Mouse (Mus musculus): Measurements from ENCODE around the gene Nfatc4. TPM values are rescaled to one million over a fixed set of nuclear protein-coding genes. Genes with fewer than 3 reads are reported as not detected.

The Nfatc4 gene
- polyA plus RNA-seq, 1 experiment = not detected

GRCm38 (mm10) chr14:55873714-55874683, 51.1 kb downstream of the Nfatc4 start:
- peak overlapping the region; percentile 38 for H3K4me3 ChIP-seq (replicated peaks)
- H3K36me3 ChIP-seq (ENCODE audit: control insufficient read depth) = peaks cover 15% of the 10 kb centered on the region; the same call in 1 of the 2 replicates
- H3K9me3 ChIP-seq (ENCODE audit: control insufficient read depth, low read length) = no peaks in the 10 kb centered on the region
- peaks cover 9% of the 10 kb centered on the region for H3K4me1 ChIP-seq (ENCODE audit: control insufficient read depth)
- TF ChIP-seq TAL1 (IDR thresholded peaks at IDR 0.05; ENCODE audit: low read length) (no peak), GATA1 (IDR thresholded peaks at IDR 0.05; ENCODE audit: low read length) (no peak)
- H3K27me3 ChIP-seq (ENCODE audit: control insufficient read depth) = peaks cover 35% of the 10 kb centered on the region

DNA sequence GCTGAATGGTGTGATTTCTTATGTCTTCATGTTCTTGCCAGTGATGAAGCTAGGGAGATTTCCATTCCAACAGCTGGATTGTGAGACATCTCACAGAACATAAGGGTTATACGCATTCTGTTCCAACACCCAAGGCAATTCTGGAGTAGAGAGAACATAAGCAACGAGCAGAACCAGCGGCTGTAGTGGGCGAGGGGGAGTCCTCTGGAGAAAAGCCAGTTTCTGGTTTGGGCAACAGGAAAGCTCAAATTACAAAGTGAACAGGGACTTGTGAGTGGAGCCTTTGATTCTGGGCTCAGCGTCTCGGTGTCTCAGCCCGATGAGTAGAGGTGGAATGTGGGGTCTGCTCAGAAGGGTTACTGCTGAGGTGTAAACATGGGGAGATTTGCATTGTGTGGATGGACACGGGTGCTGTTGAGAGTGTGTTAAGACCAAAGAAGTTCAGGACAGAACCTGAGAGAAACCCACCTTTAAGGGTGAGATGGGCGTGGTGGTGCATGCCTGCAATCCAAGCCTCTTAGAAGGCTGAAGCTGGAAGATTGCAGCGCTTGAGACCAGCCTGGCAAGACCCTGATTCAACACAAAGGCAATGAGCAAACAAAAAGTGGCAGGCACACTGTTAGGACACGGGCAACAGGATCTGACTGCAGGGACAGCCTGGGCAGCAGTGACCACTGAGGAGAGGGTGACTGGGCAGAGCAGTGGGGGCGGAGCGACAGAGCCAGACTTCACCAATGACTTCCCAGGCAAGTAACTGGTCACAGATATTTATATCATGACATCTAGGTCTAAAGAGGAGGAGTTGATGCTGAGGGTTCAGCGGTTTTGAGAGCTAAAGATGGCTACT, 54.7 kb downstream of the Nfatc4 start:
- peaks cover 38% of the 10 kb centered on the region for H3K27me3 ChIP-seq (ENCODE audit: control insufficient read depth)
- no peak for TF ChIP-seq GATA1 (IDR thresholded peaks at IDR 0.05; ENCODE audit: low read length)
- TF ChIP-seq TAL1 (IDR thresholded peaks at IDR 0.05; ENCODE audit: low read length) = no peak
- H3K36me3 ChIP-seq (ENCODE audit: control insufficient read depth) = no peaks in the 10 kb centered on the region
- H3K4me3 ChIP-seq (replicated peaks) = no peak overlapping the region
- H3K4me1 ChIP-seq (ENCODE audit: control insufficient read depth) = peaks cover 12% of the 10 kb centered on the region
- H3K9me3 ChIP-seq (ENCODE audit: control insufficient read depth, low read length) = no peaks in the 10 kb centered on the region

DNA sequence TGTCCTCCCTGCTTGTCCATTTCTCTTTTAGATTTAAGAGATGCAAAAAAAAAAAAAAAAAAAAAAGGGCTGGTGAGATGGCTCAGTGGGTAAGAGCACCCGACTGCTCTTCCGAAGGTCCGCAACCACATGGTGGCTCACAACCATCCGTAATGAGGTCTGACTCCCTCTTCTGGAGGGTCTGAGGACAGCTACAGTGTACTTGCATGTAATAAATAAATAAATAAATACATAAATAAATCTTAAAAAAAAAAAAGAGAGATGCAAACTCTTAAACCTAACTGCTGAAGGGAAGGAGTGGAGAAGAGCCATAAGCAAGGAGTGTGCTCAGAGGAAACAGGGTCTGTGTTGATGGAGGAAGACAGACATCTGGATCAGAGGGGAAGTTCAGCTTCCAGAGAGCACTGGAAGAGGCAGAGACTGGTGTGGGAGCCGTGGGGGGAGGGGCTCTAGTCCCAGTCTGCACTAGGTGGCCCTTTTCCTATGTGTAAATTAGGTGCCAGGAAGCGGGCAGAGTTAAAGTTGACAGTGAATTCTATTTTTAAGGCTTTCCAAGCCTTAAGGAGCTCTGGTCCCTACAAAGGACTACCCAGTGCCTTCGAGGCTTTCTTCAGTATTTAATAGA, 55.5 kb downstream of the Nfatc4 start:
- Histone ChIP-seq H3K9me3 (ENCODE audit: control insufficient read depth, low read length) (no peaks in the 10 kb centered on the region), H3K36me3 (ENCODE audit: control insufficient read depth) (no peaks in the 10 kb centered on the region), H3K27me3 (ENCODE audit: control insufficient read depth) (peaks cover 38% of the 10 kb centered on the region), H3K4me1 (ENCODE audit: control insufficient read depth) (peaks cover 12% of the 10 kb centered on the region), H3K4me3 (replicated peaks) (no peak overlapping the region)
- TF ChIP-seq GATA1 (IDR thresholded peaks at IDR 0.05; ENCODE audit: low read length) (no peak), TAL1 (IDR thresholded peaks at IDR 0.05; ENCODE audit: low read length) (no peak)

GRCm38 (mm10) chr14:55879623-55880022, 56.7 kb downstream of the Nfatc4 start:
- H3K27me3 ChIP-seq (ENCODE audit: control insufficient read depth) = peaks cover 34% of the 10 kb centered on the region
- peaks cover 13% of the 10 kb centered on the region for H3K4me1 ChIP-seq (ENCODE audit: control insufficient read depth)

GRCm38 (mm10) chr14:55880982-55881381, 58.0 kb downstream of the Nfatc4 start:
- TF ChIP-seq TAL1 (IDR thresholded peaks at IDR 0.05; ENCODE audit: low read length) = no peak
- no peak for TF ChIP-seq GATA1 (IDR thresholded peaks at IDR 0.05; ENCODE audit: low read length)

More at GRCm38 (mm10) chr14:55879623-55880022, 56.7 kb downstream of the Nfatc4 start:
- TF ChIP-seq GATA1 (IDR thresholded peaks at IDR 0.05; ENCODE audit: low read length) = no peak
- TF ChIP-seq TAL1 (IDR thresholded peaks at IDR 0.05; ENCODE audit: low read length) = no peak
- Histone ChIP-seq H3K36me3 (ENCODE audit: control insufficient read depth) (no peaks in the 10 kb centered on the region), H3K9me3 (ENCODE audit: control insufficient read depth, low read length) (no peaks in the 10 kb centered on the region), H3K4me3 (replicated peaks) (no peak overlapping the region)

DNA sequence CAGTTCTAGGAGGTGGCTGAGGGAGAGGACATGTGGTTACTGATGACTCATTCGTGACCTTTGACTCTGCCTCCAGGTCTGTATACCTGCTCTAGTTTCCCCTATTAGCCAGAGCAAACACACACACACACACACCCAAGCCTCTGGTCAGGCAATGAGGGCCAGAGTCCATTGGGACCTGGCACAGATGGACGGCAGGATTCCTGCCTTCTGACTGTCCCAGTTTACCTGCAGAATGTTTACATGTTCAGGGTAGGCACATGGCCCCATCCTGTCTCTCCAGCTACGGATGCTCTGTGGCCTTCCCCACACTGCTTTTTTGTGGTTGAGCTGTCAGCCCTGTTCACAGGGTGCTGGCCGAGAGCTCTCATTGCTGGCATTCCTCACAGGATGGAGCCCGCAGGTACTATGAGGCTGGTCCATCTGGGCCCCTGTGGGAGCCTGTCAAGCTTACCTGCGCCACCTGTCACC, 59.3 kb downstream of the Nfatc4 start:
- H3K27me3 ChIP-seq (ENCODE audit: control insufficient read depth) = peaks cover 20% of the 10 kb centered on the region
- H3K4me1 ChIP-seq (ENCODE audit: control insufficient read depth) = peaks cover 35% of the 10 kb centered on the region
- no peaks in the 10 kb centered on the region for H3K9me3 ChIP-seq (ENCODE audit: control insufficient read depth, low read length)
- H3K36me3 ChIP-seq (ENCODE audit: control insufficient read depth) = peaks cover 12% of the 10 kb centered on the region
- H3K4me3 ChIP-seq (replicated peaks) = no peak overlapping the region
- no peak for TF ChIP-seq TAL1 (IDR thresholded peaks at IDR 0.05; ENCODE audit: low read length)

More at GRCm38 (mm10) chr14:55880982-55881381, 58.0 kb downstream of the Nfatc4 start:
- H3K36me3 ChIP-seq (ENCODE audit: control insufficient read depth) = no peaks in the 10 kb centered on the region
- H3K27me3 ChIP-seq (ENCODE audit: control insufficient read depth) = peaks cover 27% of the 10 kb centered on the region
- H3K4me3 ChIP-seq (replicated peaks) = no peak overlapping the region
- H3K9me3 ChIP-seq (ENCODE audit: control insufficient read depth, low read length) = no peaks in the 10 kb centered on the region
- H3K4me1 ChIP-seq (ENCODE audit: control insufficient read depth) = peaks cover 23% of the 10 kb centered on the region

- peaks cover 34% of the 10 kb centered on the region for H3K4me1 ChIP-seq (ENCODE audit: control insufficient read depth)
- no peak overlapping the region for H3K4me3 ChIP-seq (replicated peaks)
Measured at GRCm38 (mm10) chr14:55883149-55883661, 60.3 kb downstream of the Nfatc4 start.

More at GRCm38 (mm10) chr14:55883149-55883661, 60.3 kb downstream of the Nfatc4 start:
- peaks cover 10% of the 10 kb centered on the region for H3K27me3 ChIP-seq (ENCODE audit: control insufficient read depth)
- TF ChIP-seq TAL1 (IDR thresholded peaks at IDR 0.05; ENCODE audit: low read length) = no peak
- TF ChIP-seq GATA1 (IDR thresholded peaks at IDR 0.05; ENCODE audit: low read length) = no peak
- peaks cover 22% of the 10 kb centered on the region for H3K36me3 ChIP-seq (ENCODE audit: control insufficient read depth)
- H3K9me3 ChIP-seq (ENCODE audit: control insufficient read depth, low read length) = no peaks in the 10 kb centered on the region

Other genes with a start within 250 kb of the Nfatc4 start
- not detected in 2 replicates for gene Fitm1, start 247.5 kb upstream of the Nfatc4 start, polyA plus RNA-seq (2012)
- 3.2 and 4.3 TPM in 2 replicates for gene Psme1, start 245.0 kb upstream of the Nfatc4 start, polyA plus RNA-seq (2012)
- gene Emc9, start 237.8 kb upstream of the Nfatc4 start, polyA plus RNA-seq (2012) = 3.5 and 3.8 TPM in 2 replicates
- 4.4 and 7.0 TPM in 2 replicates for gene Psme2, start 232.0 kb upstream of the Nfatc4 start, polyA plus RNA-seq (2012)
- 0.86 and 1.1 TPM in 2 replicates for gene Rnf31, start 231.4 kb upstream of the Nfatc4 start, polyA plus RNA-seq (2012)
- gene Irf9, start 219.6 kb upstream of the Nfatc4 start, polyA plus RNA-seq (2012) = 3.3 and 4.8 TPM in 2 replicates
- 0.14 and 0.15 TPM in 2 replicates for gene Rec8, start 205.1 kb upstream of the Nfatc4 start, polyA plus RNA-seq (2012)
- 2.2 and 2.9 TPM in 2 replicates for gene Ipo4, start 187.2 kb upstream of the Nfatc4 start, polyA plus RNA-seq (2012)
- gene Gm49378, start 185.2 kb upstream of the Nfatc4 start, polyA plus RNA-seq (2012) = 0.01 and 0.44 TPM in 2 replicates
- gene Tm9sf1, start 179.3 kb upstream of the Nfatc4 start, polyA plus RNA-seq (2012) = 1.1 and 1.7 TPM in 2 replicates
- 0.05 TPM in 1 of 2 replicates, not detected in the other for gene Tssk4, start 173.0 kb upstream of the Nfatc4 start, polyA plus RNA-seq (2012)
- gene Mdp1, start 162.6 kb upstream of the Nfatc4 start, polyA plus RNA-seq (2012) = 1.0 and 1.4 TPM in 2 replicates
- gene Gmpr2, start 151.2 kb upstream of the Nfatc4 start, polyA plus RNA-seq (2012) = 1.9 and 2.5 TPM in 2 replicates
- gene Nedd8, start 151.0 kb upstream of the Nfatc4 start, polyA plus RNA-seq (2012) = 6.8 and 9.0 TPM in 2 replicates
- gene Tinf2, start 141.3 kb upstream of the Nfatc4 start, polyA plus RNA-seq (2012) = 3.6 and 4.0 TPM in 2 replicates
- gene Tgm1, start 109.2 kb upstream of the Nfatc4 start, polyA plus RNA-seq (2012) = 0.03 and 0.05 TPM in 2 replicates
- gene Rabggta, start 100.9 kb upstream of the Nfatc4 start, polyA plus RNA-seq (2012) = 0.28 and 0.46 TPM in 2 replicates
- 0.64 TPM in 1 of 2 replicates, not detected in the other for gene Dhrs1, start 77.5 kb upstream of the Nfatc4 start, polyA plus RNA-seq (2012)
- 1.1 and 1.5 TPM in 2 replicates for gene Nop9, start 77.5 kb upstream of the Nfatc4 start, polyA plus RNA-seq (2012)
- 0.08 and 0.22 TPM in 2 replicates for gene Cideb, start 64.7 kb upstream of the Nfatc4 start, polyA plus RNA-seq (2012)
- gene Ltb4r2, start 61.7 kb upstream of the Nfatc4 start, polyA plus RNA-seq (2012) = not detected in 2 replicates
- gene Ltb4r1, start 57.2 kb upstream of the Nfatc4 start, polyA plus RNA-seq (2012) = 0.08 and 0.13 TPM in 2 replicates
- 0.02 TPM in 1 of 2 replicates, not detected in the other for gene Adcy4, start 39.0 kb upstream of the Nfatc4 start, polyA plus RNA-seq (2012)
- gene Ripk3, start 34.3 kb upstream of the Nfatc4 start, polyA plus RNA-seq (2012) = 0.47 and 0.58 TPM in 2 replicates
- gene Nynrin, start 30.9 kb downstream of the Nfatc4 start, polyA plus RNA-seq (2012) = 0.01 and 0.02 TPM in 2 replicates
- 0.01 TPM in 1 of 2 replicates, not detected in the other for gene Cbln3, start 61.2 kb downstream of the Nfatc4 start, polyA plus RNA-seq (2012)
- gene Khnyn, start 61.8 kb downstream of the Nfatc4 start, polyA plus RNA-seq (2012) = 1.3 and 1.9 TPM in 2 replicates
- 0.18 and 0.20 TPM in 2 replicates for gene Sdr39u1, start 77.1 kb downstream of the Nfatc4 start, polyA plus RNA-seq (2012)
- gene Cma1, start 121.5 kb downstream of the Nfatc4 start, polyA plus RNA-seq (2012) = not detected in 2 replicates
- not detected in 2 replicates for gene Cma2, start 127.8 kb downstream of the Nfatc4 start, polyA plus RNA-seq (2012)
- gene Mcpt1, start 194.8 kb downstream of the Nfatc4 start, polyA plus RNA-seq (2012) = not detected in 2 replicates
- gene Mcpt9, start 207.4 kb downstream of the Nfatc4 start, polyA plus RNA-seq (2012) = not detected in 2 replicates
- not detected in 2 replicates for gene Mcpt2, start 218.9 kb downstream of the Nfatc4 start, polyA plus RNA-seq (2012)
- gene Mcpt4, start 239.2 kb downstream of the Nfatc4 start, polyA plus RNA-seq (2012) = not detected in 2 replicates

All from erythroblast, embryonic 14.5 days (primary cell).